Mouse (Mus musculus) 416B (cell line): ENCODE results near the gene Asgr1.

Experiments used
- DNase-seq: peaks from one replicate; pipeline ENCODE4 v3.0.0; 2011; ENCODE audit warnings: low read depth

Gene Asgr1

DNA sequence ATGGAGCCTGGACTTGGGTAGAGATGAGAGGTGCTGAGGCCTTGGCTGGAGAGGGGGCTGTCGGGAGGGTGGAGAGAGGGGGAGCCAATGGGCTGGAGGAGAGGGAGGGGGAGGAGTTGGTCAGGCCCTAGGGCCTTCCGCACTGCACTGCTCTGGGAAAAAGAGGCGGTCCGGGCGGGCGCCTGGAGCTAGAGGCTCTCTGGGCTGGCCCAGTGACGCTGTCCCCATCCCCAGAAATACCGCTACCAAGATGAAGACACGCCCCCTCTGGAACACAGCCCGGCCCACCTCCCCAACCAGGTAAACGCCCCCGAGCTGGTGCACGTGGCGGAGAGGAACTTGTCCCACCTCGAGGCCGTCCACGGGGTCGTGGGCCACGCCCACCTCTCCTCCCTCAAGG, 27.2 kb upstream of the Asgr1 start:
- DNase-seq = no peak

DNA sequence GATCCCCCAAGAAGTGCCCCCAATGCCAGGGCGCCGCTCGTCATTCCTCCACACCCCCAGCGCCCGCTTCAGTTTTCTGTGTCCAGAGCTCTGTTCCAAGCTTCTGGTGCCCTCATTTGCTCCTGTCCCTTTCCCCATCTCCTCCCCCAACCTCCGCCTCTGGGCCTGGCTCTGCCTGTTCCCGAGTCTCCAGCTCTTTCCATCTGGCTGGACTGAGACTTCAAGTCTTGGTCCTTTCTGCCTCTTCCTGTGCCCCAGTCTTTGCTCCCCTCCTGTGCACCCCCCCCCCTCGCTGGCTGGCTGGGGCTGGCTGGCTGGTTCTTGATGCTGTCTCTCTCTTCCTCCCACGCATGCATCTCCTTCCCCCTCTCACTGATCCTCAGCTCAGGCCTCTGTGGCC, 26.5 kb upstream of the Asgr1 start:
- no peak for DNase-seq

- no peak for DNase-seq
These were observed 25.3 kb upstream of the Asgr1 start for GRCm38 (mm10) chr11:70028401-70029129.

- DNase-seq = no peak
These were observed 24.6 kb upstream of the Asgr1 start for GRCm38 (mm10) chr11:70029130-70029801.

DNA sequence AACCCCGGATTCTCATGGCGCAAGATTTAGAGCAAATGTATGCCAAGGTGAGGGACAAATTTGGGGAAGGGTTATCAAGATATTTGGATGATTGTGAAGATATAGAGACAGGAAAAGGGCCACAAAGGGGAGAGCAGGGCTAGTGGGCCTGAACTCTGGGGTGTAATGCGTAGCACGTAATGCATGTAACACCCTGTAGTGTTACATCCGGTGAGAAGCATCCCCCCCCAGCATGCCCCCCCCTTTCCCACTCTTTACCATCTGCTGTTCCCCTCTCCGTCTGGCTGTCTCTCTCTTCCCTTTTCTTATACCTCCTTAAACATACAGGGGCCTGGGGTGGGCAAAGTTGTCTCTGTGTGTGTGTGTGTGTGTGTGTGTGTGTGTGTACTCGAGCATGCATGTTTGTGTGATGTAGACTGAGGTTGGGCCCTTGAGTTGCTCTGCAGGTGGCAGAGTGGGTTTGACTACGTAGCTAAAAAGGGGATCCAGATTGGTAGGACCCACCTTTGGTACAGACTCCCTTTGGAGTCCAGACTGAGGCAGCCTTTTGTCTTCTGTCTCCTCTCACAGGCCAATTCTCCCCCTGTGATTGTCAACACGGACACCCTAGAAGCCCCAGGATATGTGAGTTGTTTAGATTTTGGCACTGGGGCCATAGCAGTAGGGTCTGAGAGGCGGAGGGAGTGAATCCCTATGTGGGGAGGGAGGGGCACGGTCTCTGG, 23.9 kb upstream of the Asgr1 start:
- DNase-seq = no peak

- DNase-seq = no peak
These were observed 23.1 kb upstream of the Asgr1 start for GRCm38 (mm10) chr11:70030651-70031320.

DNA sequence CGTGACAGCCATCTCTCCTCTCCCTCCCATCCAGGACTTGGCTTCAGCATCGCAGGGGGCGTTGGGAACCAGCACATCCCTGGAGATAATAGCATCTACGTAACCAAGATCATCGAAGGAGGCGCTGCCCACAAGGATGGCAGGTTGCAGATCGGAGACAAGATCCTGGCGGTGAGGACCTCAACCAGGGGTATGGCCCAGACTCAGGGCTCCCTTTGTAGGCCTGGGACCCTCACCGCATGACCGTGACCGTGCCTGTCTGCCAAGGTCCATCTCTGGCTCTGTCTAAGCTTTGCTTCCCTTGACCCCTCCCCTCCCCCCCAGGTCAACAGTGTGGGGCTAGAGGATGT, 22.6 kb upstream of the Asgr1 start:
- DNase-seq = no peak

GRCm38 (mm10) chr11:70038174-70038573, 15.7 kb upstream of the Asgr1 start:
- DNase-seq = no peak

GRCm38 (mm10) chr11:70039631-70040030, 14.3 kb upstream of the Asgr1 start:
- no peak for DNase-seq

- no peak for DNase-seq
These were observed 13.7 kb upstream of the Asgr1 start for GRCm38 (mm10) chr11:70040184-70040583.

DNA sequence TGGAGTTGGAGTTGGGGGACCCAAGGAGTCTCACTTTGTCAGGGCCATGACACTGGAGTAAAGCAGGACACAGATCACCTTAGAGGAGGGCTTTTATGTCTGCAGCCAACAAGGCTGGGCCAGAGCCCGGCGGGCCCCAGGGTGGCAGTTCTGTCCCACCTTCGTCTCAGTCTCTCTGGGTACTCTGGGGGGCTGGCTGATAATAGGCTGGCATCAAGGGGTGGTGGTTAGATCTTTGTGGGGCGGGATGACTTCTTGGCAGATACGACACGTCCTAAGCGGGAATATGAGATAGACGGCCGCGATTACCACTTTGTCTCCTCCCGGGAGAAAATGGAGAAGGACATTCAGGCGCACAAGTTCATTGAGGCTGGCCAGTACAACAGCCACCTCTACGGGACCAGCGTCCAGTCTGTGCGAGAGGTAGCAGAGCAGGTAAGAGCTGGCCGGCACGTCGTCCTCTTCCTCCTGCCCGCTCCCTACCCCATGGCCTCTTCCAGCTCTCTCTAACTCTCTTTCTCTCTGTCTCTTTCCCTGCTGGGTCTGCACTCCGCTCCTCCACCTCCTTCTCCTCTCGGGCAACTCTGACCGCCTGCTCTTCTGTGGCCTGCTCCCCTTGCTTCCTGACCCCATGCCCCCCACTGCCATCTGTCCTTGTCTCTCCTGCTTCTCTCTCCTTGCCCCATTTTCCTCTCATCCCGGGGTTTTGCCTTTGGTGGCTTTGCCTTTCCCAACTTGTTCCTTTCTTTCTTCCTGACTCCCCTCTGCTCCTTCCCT, 11.4 kb upstream of the Asgr1 start:
- no peak for DNase-seq

- DNase-seq = no peak
These were observed 10.2 kb upstream of the Asgr1 start for GRCm38 (mm10) chr11:70043665-70044064.

DNA sequence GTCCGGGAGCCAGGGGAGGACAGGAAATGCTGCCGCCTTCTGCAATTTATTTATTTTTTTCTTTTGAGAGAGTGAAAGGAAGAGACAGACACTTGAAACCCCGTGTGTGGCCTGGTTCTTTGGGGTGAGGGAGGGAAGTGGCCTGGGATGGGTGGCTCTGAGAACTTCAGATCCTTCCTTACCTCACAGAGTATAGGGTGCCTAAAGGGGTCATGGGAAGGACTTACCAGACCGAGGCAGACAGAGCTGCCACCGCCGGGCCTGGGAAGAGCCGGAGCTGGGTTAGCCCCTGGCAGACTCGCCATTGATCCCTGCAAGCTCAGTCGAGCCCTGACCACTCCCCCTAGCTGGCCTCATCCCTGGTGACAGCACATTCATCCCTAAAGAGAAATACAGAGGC, 8.4 kb upstream of the Asgr1 start:
- DNase-seq = no peak

DNA sequence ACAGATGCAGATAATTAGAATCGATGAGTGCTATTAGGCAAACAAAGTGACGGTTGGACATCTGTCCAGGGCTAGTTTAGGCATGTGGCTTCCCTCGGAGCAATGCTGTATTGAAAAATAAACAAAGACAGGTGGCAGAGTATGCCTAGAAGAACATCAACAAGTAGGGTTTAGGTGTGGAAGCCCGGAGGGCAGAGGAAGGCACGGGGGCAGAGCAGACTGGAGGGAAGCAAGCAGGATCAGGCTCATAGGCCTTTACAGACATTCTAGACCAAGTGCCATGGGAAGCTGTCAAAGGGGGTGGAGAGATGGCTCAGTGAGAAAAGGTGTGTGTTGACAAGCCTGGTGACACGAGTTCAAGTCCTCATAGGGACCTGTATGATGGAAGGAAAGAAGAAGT, 4.5 kb upstream of the Asgr1 start:
- no peak for DNase-seq

GRCm38 (mm10) chr11:70049816-70050215, 4.1 kb upstream of the Asgr1 start:
- DNase-seq = peak; percentile 46

DNA sequence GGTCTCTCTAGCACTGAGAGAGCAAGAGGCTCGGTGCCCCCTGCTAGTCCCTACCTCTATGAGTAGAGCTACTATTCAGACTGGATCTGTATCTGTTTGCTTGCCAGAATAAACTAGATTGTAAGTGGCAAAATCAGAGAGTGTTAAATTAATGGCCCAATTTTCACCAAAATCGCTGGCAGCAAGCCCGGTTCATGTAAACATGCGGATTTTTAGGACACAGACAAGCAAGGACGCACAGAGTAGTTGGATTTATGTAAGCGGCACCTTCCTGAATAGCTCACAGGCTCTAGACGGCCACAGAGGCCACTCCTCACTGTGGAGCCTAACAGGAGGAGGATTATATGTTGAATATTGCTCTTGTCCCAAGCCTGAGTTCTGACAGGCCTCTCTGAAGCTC, 729 bp upstream of the Asgr1 start:
- DNase-seq = no peak

DNA sequence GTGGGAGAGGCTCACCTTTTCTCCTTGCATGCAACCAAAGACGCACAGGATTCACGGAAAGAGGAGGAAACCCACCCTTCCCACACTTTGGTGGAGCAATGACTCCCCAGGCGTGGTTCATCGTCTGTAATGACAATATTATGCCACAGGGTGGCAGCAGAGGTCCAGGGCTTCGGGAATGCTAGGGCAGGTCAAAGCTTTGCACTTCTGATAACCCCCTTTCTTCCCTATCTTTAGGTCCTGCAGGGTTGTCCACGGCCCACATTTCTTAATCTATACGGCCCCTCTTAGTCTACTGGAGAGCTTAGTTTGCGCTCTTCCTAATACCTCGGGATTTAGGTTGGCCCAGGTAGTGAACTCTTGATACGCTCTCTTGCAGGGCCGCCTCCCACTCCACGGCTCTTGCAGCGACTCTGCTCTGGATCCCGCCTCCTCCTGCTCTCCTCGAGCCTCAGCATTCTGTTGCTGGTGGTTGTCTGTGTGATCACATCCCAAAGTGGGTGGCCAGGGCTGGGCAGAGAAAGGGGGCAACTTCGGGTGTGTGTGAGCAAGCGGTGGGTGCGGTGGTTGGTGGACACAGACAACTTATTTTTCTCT, 1.8 kb downstream of the Asgr1 start:
- DNase-seq = peak; percentile 65

GRCm38 (mm10) chr11:70057805-70058204, 3.9 kb downstream of the Asgr1 start:
- no peak for DNase-seq

GRCm38 (mm10) chr11:70059930-70060329, 6.0 kb downstream of the Asgr1 start:
- no peak for DNase-seq

DNA sequence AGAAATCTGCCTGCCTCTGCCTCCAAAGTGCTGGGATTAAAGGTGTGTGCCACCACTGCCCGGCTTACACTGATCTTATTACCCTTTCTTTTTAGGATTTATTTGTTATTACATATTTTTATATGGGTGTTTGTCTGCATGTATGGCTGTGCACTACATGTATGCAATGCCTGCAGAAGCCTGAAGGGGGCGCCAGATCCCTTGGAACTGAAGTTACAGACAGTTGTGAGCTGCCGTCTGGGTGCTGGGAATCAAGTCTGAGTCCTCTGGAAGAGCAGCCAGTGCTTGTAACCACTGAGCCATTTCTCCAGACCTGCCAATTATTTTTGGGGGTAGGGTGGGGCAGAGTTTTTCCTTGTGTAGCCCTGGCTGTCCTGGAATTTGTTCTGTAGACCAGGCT, 9.2 kb downstream of the Asgr1 start:
- DNase-seq = no peak

DNA sequence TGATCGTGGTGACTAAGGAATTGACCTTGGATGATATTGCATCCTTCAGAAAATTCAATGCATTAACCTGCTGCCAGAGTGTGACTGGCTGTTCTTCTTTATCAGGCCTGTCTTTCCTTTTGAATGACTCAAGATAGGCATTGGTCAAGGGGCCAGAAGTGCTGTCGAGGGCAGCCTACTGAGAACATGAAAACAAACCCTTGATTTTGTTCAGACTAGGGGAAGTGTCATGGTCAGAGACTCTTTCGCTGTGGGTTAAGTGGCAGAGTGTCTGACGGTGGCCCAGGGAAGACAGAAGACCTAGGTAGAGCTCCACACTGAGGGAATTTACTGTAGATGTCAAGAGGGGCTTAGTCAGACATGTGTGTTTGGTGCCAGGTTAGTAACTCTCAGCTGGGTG, 12.8 kb downstream of the Asgr1 start:
- DNase-seq = no peak

DNA sequence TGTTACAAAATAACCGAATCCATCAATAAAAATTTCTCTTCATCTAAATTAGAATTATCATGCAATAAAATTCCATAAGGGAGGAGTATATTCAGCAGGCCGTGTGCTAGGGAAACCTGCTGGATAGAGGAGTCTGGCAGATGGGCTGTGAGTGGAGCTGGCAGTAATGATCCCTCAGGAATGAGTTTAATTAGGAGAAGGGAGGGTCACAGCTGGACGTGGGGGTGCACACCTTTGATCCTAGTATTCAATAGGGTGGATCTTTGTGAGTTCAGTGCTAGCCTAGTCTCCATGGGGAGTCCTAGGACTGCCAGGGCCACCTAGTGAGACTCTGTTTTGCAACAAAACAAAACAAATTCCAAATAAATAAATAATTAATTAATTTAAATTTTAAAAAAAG, 14.4 kb downstream of the Asgr1 start:
- no peak for DNase-seq
